In the genomic region with DNA sequence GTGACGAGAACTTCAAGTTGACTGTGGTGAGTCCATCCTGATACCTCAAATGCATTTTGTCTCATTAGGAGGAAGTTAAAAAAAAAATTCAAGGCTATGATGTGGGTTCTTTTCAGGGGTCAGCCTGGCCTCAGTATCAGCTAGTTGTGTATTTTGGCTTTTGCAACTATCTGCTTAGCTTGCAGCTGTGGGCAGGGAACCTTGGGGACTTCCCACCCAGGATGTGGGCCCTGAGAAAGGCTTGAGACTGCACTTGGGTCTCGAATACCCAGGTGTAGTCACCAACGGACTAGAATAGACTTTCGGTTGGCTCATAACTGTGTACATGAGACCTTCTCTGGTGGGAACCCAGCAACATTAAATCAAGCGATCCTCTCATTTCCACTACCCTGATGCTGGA, we compare ENCODE assay signal across 23 mouse cellular contexts. TPM values are rescaled to one million over a fixed set of nuclear protein-coding genes. Genes with fewer than 3 reads are reported as not detected.
DNase-seq lines count a peak whose midpoint lies in the region; TF ChIP-seq lines count a peak whose summit lies in the region.
"Had no signal": no experiment of that assay in that cellular context is flagged by ENCODE, and none has a peak within 500 bp of the region (broad histone marks: within the 10 kb centered on the region; RNA-seq: fewer than 3 reads in every experiment).

No protein-coding gene starts in this region.

- H3K4me3 ChIP-seq in gastrocnemius, adult 2 months, result no peak overlapping the region
- no peak overlapping the region for H3K4me3 ChIP-seq in layer of hippocampus, adult 2 months
- H3K4me3 ChIP-seq: embryonic facial prominence, embryonic 12.5 days; heart, embryonic 15.5 days; midbrain, embryonic 10.5 days; neural tube, embryonic 15.5 days had no signal

- no peaks in the 10 kb centered on the region for H3K36me3 ChIP-seq in splenic B cell, adult 2 months (ENCODE audit: control insufficient read depth, insufficient read depth, low read length, poor library complexity, severe bottlenecking)
- H3K36me3 ChIP-seq: embryonic facial prominence, embryonic 12.5 days; heart, embryonic 15.5 days; midbrain, embryonic 10.5 days; neural tube, embryonic 15.5 days had no signal

- H3K27me3 ChIP-seq in splenic B cell, adult 2 months (ENCODE audit: control insufficient read depth, insufficient read depth, low read length, poor library complexity, severe bottlenecking), result no peaks in the 10 kb centered on the region
- H3K27me3 ChIP-seq: embryonic facial prominence, embryonic 12.5 days; neural tube, embryonic 15.5 days had no signal

- intact Hi-C loops in gastrocnemius, adult 2 months (cut with DNase I), result no loop called here

- DNase-seq in gastrocnemius, adult 2 months, result no peak
- no peak for DNase-seq in gastrocnemius, adult 8-10 months (ENCODE audit: low spot score in 2 of 2)
- DNase-seq in B cell, adult 2 months, result peak; percentile 60 to 66
- DNase-seq in induced T-regulatory cell, adult 2 months (ENCODE audit: low read depth), result peak; percentile 82
- peak; percentile 66 for DNase-seq in splenic B cell, adult 2 months (ENCODE audit: low read depth, low spot score)
- DNase-seq in layer of hippocampus, adult 2 months (ENCODE audit: low spot score in 2 of 2), result no peak
- DNase-seq in cerebellum, adult 11-12 months, result no peak
- no peak for DNase-seq in left cerebral cortex, adult 9 months (ENCODE audit: low spot score in 2 of 2)
- DNase-seq: cerebellum, adult 11 months; gastrocnemius, postnatal 10 days; heart, adult 18-20 months; kidney, adult 9 months; layer of hippocampus, postnatal 36 days; liver; lung, adult 2 months; lung, postnatal 36 days had no signal

- H3K27ac ChIP-seq in gastrocnemius, adult 2 months, result peak overlapping the region; percentile 78
- H3K27ac ChIP-seq in layer of hippocampus, adult 2 months, result no peak overlapping the region
- H3K27ac ChIP-seq: embryonic facial prominence, embryonic 12.5 days; midbrain, embryonic 10.5 days; neural tube, embryonic 15.5 days had no signal

- no peak for TF ChIP-seq CTCF in gastrocnemius, adult 2 months (IDR thresholded peaks at IDR 0.05)
- no peak for TF ChIP-seq CTCF in layer of hippocampus, adult 2 months (conservative IDR thresholded peaks at IDR 0.05)

RNA-seq across cellular contexts. Expression of a gene that starts 33.4 kb away (rescaled TPM):
- total RNA-seq in gastrocnemius, adult 2 months (2021), result 10 to 100 TPM; 66.1 to 71.7 TPM
- 10 to 100 TPM; 65.0 to 68.9 (median 65.6) TPM for total RNA-seq in gastrocnemius, adult 8-10 months (2022)
- 100 to 1,000 TPM; 107 TPM for total RNA-seq in layer of hippocampus, adult 2 months (2021)

RNA-seq across cellular contexts. Expression of a gene that starts 38.9 kb away (rescaled TPM):
- not detected for total RNA-seq in gastrocnemius, adult 2 months (2021)
- total RNA-seq in gastrocnemius, adult 8-10 months (2022), result not detected
- not detected for total RNA-seq in layer of hippocampus, adult 2 months (2021)
- total RNA-seq: adrenal gland, adult 18-20 months; common myeloid progenitor, adult 5-6 weeks; gastrocnemius, postnatal 10 days; heart, adult 18-20 months; left cerebral cortex, postnatal 36 days had no signal

Comparison
In these comparisons a context has a peak if more than half of its experiments do, and no peak if none do; other contexts are left out.
1. DNase-seq: peak in B cell, adult 2 months (2 of 2), induced T-regulatory cell, adult 2 months (single experiment) and splenic B cell, adult 2 months (single experiment); none in gastrocnemius, adult 2 months (single experiment), gastrocnemius, adult 8-10 months (0 of 2), layer of hippocampus, adult 2 months (0 of 2), cerebellum, adult 11-12 months (single experiment) and left cerebral cortex, adult 9 months (0 of 2).